Mouse (Mus musculus): ENCODE results near the gene Rab1a.
"Not testable (repeated sequence)": the region's sequence is repeated elsewhere in the genome, so short reads cannot be mapped to it uniquely, and the experiment has no call there.

Gene Rab1a

DNA sequence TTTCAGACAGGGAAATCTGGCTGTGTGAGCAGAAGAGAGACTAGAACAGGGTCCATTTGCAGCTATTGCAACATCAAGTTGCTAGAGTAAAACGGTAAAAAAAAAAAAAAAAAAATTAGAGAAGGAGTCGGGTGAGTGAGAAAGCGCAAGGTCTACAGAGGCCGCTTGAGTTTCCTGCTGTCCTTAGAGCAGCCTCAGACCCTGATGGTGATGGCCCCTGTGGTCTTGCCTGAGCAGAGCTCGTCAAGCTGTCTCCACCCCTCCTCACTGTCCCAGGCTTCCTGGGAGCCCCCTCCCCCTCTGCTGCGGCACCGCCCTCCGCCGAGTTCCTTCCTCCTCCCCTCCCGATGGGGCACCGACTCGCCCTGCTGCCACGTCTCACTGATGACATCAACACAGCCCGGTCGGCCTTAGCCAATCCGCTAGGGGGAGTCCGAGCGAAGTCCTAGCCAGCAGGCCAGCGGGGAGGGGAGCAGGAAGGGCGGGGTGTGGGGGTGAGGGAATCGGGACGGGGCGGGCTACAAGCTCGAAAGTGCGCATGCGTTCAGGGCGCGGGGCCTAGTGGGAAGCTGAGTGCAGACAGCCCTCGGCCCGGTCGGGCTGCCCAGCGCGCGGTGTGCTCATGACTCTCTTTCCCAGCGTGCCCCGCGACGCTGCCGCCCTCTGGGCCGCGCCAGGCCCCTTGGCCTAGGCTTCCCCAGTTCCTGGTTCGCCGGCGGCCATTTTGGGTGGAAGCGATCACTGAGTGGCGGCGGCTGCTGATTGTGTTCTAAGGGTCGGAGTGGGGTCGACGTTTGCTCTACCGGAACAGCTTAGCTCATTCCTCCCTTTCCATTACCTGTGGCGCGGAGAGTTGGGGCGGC is at the start of gene Rab1a:
Rab1a (plus strand) TSS at position 720 of the 863 bp plus-strand sequence.
- peak; percentile 100 for DNase-seq

- DNase-seq = no peak
These were observed 48.9 kb upstream of the Rab1a start for GRCm38 (mm10) chr11:20152107-20152901.

- not testable (repeated sequence) for DNase-seq
These were observed 47.7 kb upstream of the Rab1a start for GRCm38 (mm10) chr11:20153542-20153941.

DNA sequence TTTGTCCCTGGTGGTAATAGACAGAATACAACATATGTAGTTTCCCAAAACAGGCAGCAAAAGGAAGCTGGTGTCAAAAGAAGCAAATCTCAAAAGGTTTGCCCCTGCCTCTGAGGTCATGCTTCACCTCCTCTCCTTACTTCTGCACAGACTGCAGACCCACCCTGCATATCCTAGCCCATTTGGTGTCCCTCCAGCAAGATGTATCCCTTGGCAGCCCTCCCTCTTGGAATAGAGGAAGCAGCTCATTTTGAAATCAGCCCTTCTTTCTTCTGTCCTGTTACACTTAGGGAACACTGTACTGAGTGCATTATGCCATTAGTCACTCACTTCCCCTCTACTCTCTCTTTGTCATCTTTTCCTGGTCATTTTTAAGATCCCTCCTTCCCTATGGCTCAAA is 42.4 kb upstream of the Rab1a start:
- no peak for DNase-seq

GRCm38 (mm10) chr11:20164979-20165867 is 36.0 kb upstream of the Rab1a start:
- DNase-seq = no peak

DNA sequence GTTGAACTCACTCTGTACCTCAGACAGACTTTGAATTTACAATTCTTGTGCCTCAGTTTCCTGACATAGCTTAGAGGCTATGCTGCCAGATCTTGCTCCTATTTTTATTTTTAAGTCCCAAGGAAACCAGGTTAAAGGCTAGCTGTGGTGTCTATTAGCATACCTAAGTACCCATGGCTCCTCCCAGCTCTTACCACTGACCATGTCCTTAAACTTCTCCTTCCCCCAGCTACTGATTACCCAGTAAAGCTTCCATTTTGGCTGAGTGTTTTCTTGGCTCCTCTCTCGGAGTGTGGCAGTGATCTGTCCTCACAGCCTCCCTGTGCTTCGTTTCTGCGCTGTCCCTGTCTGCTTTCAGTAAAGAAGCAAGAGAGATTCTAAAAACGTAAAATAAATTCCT is 35.2 kb upstream of the Rab1a start:
- no peak for DNase-seq

DNA sequence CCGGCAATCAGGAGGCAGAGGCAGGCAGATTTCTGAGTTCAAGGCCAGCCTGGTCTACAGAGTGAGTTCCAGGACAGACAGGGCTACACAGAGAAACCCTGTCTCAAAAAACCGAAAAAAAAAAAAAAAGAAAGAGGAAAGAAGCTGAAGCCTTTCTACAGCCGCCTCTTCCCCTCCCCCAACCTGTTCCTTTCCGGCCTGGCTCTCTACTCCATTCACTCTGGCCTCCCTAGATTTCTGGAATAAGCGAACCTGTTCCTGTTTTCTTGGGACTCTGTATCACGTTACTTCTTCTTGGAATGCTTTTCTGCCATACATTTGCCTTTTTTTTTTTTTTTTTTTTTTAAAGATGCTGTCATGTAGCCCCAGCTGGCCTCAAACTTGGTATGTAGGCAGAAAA is 34.8 kb upstream of the Rab1a start:
- DNase-seq = not testable (repeated sequence)

GRCm38 (mm10) chr11:20168972-20169371 is 32.3 kb upstream of the Rab1a start:
- no peak for DNase-seq

GRCm38 (mm10) chr11:20187271-20187670 is 14.0 kb upstream of the Rab1a start:
- DNase-seq = no peak

DNA sequence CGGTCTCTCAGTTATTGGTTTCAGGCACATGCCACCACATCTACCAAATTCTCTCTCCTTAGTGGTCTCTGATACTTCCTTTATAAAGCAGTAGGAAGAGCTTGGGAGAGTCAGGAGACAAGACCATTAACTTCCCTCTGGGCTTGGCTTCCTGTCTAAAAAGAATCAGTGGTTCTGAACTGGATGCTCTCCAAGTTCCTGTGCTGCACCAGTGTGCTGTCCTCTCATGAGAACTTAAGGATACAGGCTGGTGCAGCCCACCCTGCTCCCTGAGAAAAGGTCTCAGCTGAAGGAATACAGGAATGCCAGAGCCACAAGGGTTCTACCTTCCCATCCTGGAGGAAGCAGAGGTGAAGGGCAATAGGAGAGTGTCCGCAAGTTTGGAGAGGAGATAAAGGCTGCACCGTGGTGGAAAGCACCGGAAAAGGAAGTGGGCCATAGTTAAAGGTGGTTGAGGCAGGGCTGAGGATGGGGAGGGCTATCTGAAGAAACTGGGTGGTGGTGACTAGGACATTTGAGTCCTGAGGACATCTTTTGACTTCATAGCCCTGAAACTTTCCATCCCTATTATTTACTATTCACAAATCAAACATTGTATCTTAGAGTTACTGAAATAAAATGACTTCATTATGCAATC is 8.0 kb upstream of the Rab1a start:
- DNase-seq = no peak

- peak in 1 of 2 experiments; percentile 45 for DNase-seq
These were observed 449 bp downstream of the Rab1a start for GRCm38 (mm10) chr11:20201661-20202101.

DNA sequence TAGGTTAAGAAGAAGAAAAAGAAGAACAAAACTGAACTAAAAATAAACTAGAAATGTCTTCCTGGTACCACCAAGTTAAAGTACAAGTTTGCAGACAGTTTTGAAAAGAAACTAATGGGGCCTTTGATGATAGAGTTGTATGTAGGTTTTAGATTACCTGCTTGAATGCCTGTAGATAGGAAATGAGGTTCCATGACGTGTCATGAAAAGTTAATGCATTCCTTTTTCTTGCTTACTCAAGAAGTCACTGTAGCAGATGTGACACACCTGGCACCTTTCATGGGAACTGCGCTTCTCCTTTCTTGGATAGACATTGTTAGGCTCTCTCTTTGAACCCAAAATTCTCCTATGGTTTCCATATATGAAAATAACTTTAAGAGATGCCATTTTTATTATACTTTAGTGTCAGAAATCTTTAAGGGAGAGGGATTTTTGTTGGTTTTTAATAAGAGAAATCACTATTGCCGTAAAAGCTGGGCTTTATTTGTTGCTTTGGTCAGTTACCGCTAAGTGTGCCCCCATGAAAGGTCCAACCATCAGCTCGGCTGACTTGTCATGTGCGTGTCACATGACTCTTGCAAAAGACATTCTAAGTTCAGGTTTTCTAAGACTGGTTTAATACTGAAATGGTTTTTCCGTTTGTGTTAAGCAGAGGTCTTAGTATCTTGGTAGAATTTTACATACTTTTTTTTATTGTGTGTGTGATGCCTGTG is 1.2 kb downstream of the Rab1a start:
- DNase-seq = no peak

- DNase-seq = no peak
These were observed 3.1 kb downstream of the Rab1a start for GRCm38 (mm10) chr11:20204321-20204720.

- no peak for DNase-seq
These were observed 3.7 kb downstream of the Rab1a start for GRCm38 (mm10) chr11:20204870-20205446.

- DNase-seq = no peak
These were observed 4.3 kb downstream of the Rab1a start for GRCm38 (mm10) chr11:20205538-20205937.

DNA sequence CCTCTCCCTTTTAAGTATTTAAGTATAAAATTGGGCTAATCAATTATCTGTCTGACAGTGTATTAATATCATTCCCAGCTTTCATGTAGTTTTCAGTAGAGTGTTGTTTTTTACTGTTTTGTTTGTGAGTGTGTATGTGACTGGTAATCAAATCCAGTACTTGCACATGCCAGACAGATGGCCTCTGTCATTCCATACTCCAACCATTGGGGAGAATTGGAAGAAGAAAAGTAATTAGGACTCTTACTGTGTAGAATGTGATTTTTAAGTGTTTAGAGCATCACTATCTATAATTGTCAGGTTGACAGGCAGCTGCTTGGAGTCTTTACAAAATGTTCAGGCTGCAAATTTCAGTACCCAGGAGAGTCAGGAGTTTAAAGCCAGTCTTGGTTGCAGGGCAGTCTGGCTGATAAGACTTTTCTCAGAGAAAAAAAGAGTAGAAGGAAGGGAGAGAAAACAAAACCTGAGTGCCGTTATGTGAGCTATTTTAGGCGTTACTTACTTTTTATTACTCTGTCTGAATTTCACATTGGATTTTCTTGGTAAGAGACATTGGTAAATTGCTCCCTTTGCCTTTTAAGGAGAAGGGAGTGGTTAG is 5.5 kb downstream of the Rab1a start:
- no peak for DNase-seq

- no peak for DNase-seq
These were observed 6.4 kb downstream of the Rab1a start for GRCm38 (mm10) chr11:20207589-20207988.

GRCm38 (mm10) chr11:20211838-20212237 is 10.6 kb downstream of the Rab1a start:
- DNase-seq = no peak

DNA sequence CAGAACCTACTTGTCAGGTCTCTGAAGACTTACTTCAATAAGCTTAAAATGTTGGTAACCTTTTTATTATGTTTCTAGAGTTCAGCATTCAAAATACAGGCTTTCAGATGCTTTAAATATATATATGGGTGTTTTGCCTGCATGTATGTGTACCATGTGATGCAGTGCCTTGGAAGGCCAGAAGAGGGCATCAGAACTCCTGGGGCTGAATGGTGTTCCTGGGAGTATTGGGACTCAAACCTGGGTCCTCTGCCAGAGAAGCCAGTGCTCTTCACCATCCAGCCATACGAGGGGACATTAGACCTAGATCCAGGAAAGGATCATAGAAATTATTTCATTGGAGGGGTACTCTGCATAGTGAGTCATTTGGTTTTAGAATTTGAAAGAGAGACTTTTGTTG is 13.5 kb downstream of the Rab1a start:
- no peak for DNase-seq

DNA sequence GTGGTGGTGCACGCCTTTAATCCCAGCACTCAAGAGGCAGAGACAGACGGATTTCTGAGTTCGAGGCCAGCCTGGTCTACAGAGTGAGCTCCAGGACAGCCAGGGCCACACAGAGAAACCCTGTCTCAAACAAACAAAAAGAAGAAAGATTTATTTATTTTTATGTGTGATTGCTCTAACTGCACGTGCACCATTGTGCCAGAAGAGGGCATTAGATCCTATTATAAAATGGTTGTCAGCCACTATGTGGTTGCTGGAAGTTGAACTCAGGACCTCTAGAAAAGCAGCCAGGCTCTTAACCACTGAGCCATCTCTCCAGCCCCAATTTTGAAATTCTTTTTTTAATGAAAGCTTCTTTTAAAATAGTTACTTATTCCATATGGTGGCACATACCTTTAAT is 15.2 kb downstream of the Rab1a start:
- DNase-seq = no peak

GRCm38 (mm10) chr11:20217227-20217626 is 16.0 kb downstream of the Rab1a start:
- no peak for DNase-seq

Data from cerebellum, postnatal 36 days (tissue).